Mouse (Mus musculus): ENCODE data around the gene Zswim2.
"Not testable (repeated sequence)": the region's sequence is repeated elsewhere in the genome, so short reads cannot be mapped to it uniquely, and the experiment has no call there.

The Zswim2 gene

DNA sequence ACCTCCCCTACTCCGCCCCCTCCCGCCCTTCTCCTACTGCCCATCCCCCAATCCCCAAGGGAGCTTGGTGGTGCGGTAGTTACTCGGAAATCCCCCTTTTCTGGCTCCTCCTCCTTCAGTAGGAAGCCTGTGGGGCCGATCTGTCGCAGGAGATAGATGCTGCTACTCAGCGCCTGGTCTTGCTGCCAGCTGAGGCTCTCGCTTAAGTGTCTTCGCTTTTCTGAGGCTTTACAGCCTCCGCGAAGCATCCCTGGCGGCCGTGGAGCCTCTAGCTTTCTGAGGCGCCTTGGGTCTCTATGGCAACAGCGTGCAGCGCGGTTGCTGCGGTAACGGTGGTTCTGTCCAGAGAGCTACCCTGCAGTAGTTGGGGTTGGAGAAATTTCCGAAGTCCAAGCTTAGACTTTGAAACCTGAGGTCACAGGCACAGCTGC is at the start of gene Zswim2:
Zswim2 (minus strand) TSS at position 298 of the 431 bp plus-strand sequence.
- no peak for DNase-seq (ENCODE audit: low spot score)

DNA sequence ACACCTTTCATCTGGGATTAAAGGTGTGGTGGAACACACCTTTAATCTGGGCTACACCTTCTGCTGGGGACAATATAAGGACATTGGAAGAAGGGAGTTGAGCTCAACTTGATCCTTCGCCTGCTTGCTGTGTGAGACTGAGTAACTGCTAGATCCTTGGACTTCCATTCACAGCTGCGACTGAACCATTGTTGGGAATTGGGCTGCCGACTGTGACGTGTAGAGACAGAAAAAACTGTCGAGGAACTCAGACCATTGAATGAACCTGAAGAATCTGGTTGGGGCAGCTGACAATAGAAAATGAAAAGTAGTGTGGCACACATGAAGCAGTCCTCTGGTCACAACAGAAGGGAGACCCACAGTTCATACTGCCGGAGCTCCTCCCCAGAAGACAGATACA is 49.2 kb upstream of the Zswim2 start, which contains the start of gene Gm13691:
Gm13691 (plus strand) TSS at position 301 of the 400 bp plus-strand sequence.
- not testable (repeated sequence) for DNase-seq (ENCODE audit: low spot score)

GRCm38 (mm10) chr2:83984443-83984842 is 43.4 kb upstream of the Zswim2 start, which contains the start of gene Gm13697:
TSS of gene Gm13697 (plus strand) at chr2:83984743.
- not testable (repeated sequence) for DNase-seq (ENCODE audit: low spot score)

- not testable (repeated sequence) for DNase-seq (ENCODE audit: low spot score)
These were observed 37.6 kb upstream of the Zswim2 start, which contains the start of gene Gm13694 for GRCm38 (mm10) chr2:83978633-83979032. TSS of gene Gm13694 (plus strand) at chr2:83978933.

- DNase-seq (ENCODE audit: low spot score), result not testable (repeated sequence)
These were observed 31.8 kb upstream of the Zswim2 start, which contains the start of gene Gm13696 for GRCm38 (mm10) chr2:83972823-83973222. TSS of gene Gm13696 (plus strand) at chr2:83973123.

DNA sequence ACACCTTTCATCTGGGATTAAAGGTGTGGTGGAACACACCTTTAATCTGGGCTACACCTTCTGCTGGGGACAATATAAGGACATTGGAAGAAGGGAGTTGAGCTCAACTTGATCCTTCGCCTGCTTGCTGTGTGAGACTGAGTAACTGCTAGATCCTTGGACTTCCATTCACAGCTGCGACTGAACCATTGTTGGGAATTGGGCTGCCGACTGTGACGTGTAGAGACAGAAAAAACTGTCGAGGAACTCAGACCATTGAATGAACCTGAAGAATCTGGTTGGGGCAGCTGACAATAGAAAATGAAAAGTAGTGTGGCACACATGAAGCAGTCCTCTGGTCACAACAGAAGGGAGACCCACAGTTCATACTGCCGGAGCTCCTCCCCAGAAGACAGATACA is 26.0 kb upstream of the Zswim2 start, which contains the start of gene Gm13695:
Gm13695 (plus strand) TSS at position 301 of the 400 bp plus-strand sequence.
- not testable (repeated sequence) for DNase-seq (ENCODE audit: low spot score)

DNA sequence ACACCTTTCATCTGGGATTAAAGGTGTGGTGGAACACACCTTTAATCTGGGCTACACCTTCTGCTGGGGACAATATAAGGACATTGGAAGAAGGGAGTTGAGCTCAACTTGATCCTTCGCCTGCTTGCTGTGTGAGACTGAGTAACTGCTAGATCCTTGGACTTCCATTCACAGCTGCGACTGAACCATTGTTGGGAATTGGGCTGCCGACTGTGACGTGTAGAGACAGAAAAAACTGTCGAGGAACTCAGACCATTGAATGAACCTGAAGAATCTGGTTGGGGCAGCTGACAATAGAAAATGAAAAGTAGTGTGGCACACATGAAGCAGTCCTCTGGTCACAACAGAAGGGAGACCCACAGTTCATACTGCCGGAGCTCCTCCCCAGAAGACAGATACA is 20.2 kb upstream of the Zswim2 start, which contains the start of gene Gm13693:
Gm13693 (plus strand) TSS at position 301 of the 400 bp plus-strand sequence.
- DNase-seq (ENCODE audit: low spot score), result not testable (repeated sequence)

- not testable (repeated sequence) for DNase-seq (ENCODE audit: low spot score)
These were observed 14.4 kb upstream of the Zswim2 start, which contains the start of gene Gm13698 for GRCm38 (mm10) chr2:83955393-83955792. TSS of gene Gm13698 (plus strand) at chr2:83955693.

- no peak for DNase-seq (ENCODE audit: low spot score)
These were observed 764 bp upstream of the Zswim2 start for GRCm38 (mm10) chr2:83941792-83942191.

DNA sequence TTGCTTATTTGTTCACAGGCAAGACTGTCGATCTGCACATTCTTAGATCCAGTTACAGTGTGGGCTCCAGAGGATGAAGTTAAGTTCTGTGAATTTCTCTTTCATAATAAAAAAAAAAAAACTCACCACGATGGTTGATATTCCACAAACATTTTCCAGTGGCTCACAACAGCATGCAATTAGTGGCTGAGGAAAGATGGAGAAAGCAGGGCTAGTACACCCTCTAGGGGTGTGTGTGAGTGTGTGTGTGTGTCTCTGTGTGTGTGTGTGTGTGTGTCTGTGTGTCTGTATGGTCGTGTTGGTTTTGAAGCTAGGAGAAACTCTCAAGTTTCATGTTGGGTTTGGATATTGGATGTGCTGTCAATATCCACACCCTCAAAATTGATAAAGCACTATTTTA is 350 bp upstream of the Zswim2 start:
- DNase-seq (ENCODE audit: low spot score), result no peak

- DNase-seq (ENCODE audit: low spot score), result peak; percentile 2
These were observed 11.4 kb downstream of the Zswim2 start for GRCm38 (mm10) chr2:83929478-83930088.

DNA sequence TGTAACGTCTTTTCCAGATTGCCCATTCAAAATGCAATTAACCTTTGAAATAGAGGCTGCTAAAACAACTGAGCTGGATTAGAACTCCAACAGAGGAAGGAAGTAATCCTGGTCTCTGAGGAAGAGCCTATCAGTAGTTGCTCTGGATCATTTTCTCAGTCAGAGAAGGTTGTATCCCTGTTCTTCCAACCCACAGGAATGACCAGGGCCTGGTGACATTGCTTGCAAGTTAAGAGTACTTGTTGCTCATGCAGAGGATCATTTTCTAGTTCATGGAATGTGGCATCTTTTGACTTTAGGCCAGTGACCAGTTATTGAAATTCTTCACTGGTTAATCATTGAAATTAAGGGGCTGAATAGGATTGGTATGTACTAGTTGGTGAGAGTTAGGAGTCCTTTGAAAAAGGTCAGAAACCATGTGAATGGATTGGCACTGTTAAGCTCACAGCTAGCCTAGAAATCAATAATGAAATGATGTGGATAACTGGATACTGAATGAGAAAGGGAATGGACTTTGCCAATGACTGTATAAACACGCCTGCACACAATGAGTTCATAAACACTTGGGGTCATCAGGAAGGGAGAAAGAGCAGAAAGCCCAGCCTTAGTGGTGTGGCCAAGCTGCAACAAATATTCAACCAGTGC is 39.0 kb downstream of the Zswim2 start:
- no peak for DNase-seq (ENCODE audit: low spot score)

GRCm38 (mm10) chr2:83893701-83894100 is 47.3 kb downstream of the Zswim2 start:
- no peak for DNase-seq (ENCODE audit: low spot score)

DNA sequence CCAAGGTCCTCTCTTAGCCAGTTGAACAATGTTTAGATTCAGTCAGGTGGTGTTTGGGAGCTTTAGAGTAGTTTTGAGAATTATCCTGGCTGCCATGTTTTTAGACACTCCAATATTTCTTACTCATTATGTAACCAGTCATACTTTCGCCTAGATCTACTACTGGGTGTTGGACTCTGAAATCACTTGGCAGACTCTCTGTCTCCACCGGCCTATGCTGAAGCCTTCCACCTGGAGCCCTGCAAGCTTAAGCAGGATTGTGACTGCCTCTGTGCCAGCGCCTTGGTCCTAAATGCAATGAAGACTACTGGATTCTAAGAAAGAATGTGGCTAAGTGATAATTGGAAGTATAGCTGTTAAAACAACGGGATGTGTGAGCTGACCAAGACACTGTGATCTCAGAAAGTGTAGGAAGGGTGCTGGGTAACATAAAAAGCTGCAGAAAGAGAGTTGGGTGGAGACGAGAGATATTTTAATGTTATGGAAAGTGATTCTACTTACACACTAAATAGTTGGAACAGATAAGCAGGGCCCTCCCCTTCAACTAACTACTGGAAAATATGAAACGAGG is 57.1 kb downstream of the Zswim2 start:
- DNase-seq (ENCODE audit: low spot score), result no peak

Data from lung, postnatal 25 days (tissue).